Mouse (Mus musculus) heart, adult 9 months (tissue): ENCODE measurements at regions not wholly inside any gene's neighbourhood (a gene's known extent, or its start where the extent isn't known, plus 50 kb on each side); places are given as distances from the start of the nearest gene placed in this dataset.

ENCODE experiments used
- DNase-seq, 2 experiments: peaks; one replicate each; pipeline ENCODE4 v3.0.0; 2022; ENCODE audit warnings: low spot score in 2 of 2

DNA sequence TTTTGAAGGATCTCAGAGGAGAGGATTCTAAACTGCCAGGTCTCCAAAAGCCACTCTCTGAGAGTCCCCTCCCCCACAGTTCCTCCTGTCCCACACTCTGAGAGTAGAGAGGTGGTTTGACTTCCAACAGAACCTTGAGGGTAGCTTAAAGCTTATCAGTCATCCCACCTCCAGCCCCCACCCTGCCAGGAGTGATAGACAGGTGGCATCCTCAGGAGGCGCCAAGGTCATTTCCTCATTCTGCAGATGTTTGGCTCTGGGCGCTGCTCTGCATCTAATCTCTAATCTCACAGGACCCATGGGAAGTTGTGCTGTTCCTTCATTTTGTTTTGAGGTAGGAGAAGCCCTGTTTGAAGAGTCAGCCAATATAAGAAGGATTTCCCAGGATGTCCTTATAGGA is 96.2 kb downstream of the Hes1 start:
- DNase-seq, result no peak

DNA sequence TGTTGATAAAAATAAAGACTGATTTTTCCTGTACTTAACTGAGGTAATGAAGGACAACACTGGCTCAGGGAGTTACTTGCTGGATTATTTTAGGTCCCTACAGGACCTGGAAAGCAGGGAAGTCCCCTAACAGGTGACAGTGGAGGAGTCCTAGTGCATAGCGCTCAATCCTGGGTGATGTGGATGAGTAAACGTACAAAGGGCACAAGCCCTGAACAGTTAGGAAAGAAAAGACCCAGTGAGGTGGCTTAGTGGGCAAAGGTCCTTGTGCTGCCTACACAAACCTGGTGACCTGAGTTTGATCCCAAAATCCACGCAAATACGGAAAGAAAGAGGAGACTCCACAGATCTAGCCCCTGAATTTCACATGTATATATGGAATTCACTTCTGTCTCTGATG is 99.1 kb downstream of the Hes1 start:
- DNase-seq, result no peak

DNA sequence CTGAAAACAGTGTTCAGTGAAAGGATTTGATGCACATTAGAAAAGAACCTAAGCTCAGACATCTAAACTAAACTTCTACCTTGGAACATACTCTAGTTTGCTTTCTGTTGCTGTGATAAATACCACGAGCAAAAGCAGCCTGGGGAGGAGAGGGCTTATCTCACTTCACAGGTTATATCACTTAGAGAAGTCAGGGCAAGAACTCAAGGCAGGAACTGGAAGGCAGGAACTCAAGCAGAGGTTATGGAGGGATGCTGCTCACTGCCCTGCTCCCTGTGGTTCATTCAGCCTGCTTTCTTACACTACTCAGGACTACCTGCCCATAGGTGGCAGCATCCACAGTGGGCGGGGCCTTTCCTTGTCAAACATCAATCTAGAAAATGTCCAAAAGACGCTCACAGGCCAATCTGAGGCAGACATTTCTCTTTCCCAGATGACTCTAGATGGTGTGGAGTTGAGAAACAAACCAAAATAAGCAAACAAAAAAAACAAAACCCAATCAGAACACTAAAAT is 101.5 kb downstream of the Hes1 start:
- no peak for DNase-seq

DNA sequence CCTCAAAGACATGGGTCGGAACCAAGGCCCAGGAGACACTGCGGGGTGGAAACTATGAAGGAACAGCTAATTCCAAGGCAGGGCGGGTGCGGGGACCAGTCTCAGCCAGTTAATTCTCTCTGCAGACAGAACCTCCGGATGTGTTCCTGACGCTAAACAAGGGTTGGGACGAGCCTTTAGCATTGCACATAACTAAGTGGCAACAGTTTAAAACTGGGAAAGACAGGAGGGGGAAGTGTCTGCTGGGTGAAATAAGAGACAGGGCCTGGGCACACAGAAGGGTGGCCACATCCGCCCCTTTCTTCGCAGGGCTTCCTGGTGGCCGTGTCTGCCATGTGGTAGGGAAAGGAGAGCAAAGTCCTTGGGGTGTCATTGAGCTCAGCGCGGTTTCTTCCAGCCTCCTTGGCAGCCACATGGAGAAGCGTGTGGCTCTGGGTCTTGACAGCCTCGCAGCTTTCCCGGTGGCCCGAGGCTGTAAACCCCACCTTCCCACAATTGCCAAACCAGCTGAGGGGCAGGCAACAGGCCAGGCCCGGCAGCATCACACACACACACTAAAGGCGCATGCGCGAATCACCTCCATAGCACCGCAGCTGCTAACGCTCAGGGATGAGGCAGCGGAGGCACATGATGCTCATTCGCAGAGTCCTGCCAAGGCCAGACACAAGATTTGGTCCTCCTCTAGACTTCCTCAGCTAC is 95.8 kb downstream of the Cpn2 start:
- DNase-seq, result peak; percentile 78

DNA sequence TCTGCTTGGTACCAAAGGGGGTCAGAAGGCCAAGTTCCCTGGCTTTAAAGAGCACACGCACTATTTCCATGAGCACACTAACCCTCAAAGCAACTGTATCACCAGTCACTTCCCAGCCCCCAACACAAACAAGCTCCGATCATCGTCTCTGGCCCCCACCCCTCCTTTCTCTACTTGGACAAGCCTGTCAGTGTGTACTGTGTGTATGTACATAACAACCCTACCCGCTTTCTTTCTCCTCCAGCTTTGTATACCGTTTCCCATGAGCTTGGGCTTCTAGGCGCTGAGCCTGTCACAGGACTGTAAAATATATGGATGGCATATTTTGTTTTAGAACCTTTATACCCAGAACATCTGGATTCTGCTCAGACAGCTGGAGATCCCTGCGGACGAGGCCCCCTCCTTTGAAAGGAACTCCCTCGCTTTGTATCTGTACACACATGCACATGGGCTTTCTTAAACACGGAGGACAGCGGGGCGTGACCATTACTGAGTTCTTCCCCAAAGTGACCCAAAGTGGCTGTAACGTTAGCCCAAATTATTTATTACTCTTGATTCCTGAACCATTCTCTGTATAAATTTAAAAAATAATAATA is 95.1 kb downstream of the Cpn2 start:
- no peak for DNase-seq

DNA sequence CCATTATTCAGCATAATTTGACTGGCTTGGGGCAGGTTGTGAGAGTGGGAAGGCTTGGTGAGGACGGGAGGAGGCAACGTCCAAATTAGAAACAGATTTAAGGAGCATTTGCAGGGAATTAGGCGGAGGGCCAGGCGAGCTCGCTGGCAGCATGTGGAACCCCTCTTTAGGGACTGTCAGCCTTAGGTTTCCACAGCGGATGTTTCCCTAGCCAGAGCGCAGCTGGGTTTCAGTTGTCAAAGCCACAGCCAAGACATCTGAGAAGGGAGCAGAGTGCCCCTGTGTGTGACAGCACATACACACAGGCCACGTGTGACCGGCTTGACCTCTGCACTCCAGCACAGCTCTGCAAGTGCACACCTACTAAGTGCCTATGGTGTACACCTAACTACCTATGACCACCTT is 94.5 kb downstream of the Cpn2 start:
- DNase-seq, result peak; percentile 77 to 80

DNA sequence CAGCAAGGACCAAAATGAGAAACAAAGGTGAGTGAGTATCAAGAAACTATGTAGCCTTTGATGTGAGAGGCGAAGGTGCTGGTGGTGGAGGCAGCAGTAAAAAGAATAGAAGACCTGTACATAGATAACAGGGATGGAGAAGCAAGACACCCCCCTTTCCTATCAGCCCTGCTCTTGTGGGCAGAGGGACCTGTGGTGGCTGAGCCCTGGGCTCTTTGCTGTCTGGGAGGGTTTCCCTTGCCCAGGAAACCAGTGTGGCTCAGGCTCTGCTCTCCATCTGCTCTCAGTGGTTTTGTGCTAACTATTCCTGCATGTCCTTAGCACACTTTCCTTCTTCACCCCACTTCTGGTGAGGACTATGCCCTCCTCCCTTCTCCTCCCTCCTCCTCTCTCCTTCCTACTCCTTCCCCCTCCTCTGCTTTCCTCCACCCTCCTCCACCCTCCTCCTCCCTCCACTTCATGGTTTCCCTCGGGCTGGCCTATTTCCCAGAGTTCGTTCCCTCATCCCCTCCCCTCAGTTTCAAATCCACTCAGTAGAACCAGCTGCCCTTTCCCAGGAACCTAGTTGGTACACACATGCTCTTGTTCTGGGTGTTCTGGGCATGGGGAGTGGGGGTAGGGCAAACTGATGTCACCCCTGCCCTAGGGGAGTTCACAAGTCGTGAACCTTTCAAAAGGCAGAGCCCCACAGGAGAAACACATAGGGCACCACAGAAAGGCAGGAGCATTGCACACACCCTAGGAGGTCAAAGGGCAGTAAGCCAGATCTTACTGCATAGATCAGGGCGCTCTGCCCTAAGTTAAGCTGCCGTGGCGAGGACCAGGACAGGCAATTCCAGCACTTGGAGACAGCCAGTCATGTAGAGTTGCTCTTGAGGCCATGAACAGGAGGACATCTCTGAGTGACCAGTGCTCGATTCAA is 93.1 kb downstream of the Cpn2 start:
- DNase-seq, result no peak

DNA sequence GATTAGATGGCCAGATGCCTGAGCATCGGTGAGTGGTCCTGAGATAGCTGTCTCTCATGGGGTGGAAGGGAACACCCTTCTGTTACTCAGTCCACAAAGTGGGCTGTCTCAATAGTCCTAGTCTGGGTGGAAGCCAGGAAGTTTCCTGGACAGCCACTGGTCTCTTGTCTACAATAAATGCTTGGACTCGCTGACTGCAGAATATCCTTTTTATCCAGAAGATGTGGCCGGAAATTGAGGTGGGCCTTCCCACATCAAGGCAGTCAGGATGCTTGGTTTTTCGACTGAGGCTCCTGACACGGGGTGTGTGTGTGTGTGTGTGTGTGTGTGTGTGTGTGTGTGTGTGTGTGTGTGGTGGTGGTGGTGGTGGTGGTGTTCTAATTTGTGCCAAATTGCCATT is 91.0 kb downstream of the Cpn2 start:
- DNase-seq, result no peak

DNA sequence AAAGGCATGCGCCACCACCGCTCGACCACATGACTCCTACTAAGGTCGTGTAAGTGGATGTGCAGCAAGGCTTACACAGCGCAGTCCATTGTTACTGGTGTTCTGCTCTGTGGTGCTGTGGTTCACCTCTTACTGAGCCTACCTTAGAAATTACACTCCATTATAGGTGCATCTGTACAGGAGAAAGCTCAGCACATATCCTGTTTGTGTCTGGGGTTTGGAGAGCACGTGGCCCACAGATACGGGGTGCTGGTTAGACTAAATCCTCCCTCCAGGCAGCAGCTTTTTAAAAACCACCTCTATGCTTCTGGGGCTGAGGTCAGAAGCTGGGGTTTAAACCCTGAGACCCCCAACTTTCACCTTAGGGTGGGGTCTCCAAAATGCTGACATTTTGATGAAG is 89.5 kb downstream of the Cpn2 start:
- no peak for DNase-seq

DNA sequence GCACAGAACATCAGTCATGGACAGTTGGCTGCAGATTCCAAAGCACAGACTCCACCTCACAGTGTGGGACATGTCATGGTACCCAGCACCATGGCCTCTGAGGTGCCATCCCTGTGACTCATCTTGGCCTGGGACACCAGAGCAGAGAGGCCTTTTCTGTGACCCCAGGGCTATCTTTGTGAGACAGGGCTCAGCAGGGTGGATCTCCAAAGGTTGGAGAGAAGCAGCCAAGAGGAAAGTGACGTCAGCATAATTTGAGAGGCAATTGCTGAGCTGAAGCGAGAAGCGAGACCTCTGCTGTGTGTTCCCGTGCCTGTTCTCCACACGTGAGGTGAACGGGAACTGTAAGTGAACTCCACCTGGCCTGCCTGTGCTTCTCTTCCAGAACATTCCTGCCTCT is 88.7 kb downstream of the Cpn2 start:
- no peak for DNase-seq

DNA sequence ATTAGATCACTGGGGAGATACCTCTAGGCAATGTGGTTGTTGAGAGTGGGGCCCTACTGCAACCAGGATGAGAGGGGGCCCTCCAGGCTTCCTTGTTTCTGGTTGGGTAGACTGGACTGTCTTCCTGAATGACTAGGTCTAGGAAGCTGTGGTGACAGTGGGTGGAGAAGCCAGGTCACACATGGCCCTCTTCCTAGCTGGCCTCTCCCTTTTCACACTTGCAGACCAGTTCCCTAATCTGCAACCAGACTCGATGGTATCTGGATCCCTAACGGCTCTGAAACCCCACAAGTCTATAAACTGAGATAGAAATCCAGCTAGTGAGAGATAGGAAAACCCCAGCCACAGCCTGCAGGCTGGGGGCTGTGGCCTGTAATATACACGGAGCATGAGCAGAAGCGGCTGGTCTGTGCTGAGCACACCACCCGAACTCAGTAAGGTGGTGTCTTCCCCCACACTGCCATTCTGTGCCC is 87.8 kb downstream of the Cpn2 start:
- no peak for DNase-seq

DNA sequence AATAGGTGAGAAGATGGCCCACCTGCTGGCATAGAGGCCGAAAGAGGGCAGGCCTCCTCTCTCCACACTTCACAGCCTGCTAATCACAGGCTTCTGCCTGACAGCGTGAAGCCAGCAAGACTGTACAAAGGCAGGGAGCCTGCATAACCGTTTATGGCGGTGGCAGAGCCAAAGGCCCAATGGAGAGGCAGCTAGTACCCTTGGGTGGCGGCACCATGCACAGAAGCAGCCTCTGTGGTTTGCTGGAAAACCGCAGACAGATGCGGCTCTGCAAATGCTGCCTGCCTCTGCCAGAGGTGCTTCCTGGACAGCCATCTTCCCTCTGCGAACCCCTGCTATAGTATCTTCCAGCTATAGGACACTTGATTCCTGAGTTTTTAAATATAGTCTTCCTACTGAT is 86.2 kb downstream of the Cpn2 start:
- DNase-seq, result no peak

DNA sequence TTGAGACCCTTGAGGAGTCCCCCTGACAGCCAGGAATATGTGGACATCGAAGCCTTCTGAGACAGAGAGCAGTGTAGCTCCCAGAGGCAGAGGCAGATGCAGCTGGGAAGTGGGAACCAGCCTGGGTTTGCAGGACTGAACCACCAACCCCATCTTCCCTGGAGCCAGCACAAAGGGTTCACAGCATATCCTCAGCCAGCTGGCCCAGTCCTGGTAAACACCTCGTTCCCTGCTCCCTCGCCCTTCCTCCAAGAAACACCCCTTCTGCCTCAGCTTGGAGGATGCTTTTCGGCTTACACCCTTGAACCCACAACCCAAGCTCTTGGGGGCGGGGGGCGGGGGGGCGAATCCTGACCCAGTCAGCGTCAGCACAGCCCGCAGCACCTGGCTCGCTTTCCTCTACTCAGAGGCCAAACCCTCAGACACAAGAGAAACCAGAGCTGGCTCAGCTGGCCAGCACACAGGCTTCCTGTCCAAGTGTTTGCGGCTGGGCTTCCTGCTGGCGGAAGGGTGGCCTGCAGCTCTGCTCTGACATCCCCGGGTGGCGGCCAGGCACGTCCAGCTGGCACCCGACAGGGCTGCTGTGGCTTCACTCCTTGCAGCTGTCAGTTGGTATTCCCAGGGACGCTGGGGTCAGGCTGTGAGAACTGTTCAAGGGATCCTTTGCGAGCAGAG is 82.6 kb downstream of the Cpn2 start:
- peak; percentile 94 to 97 for DNase-seq

DNA sequence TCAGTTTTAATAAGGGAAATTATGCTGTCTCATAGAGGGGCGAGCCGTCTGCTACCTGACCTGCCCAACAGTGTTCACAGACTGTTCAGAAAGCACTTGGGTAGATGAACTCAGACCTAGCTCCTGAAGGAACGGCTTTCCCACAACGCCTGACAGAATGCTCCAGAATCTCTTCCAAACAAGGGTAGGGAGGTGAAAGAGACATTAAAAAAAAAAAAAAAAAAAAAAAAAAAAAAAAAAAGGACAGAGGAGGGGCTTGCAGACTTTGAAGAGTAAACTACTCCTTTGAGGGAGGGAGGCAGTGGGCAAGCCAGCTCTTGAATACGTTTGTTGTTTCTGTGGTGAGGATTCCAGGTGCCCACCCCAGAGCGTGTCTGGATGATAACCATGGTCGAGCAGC is 81.6 kb downstream of the Cpn2 start:
- DNase-seq, result no peak

DNA sequence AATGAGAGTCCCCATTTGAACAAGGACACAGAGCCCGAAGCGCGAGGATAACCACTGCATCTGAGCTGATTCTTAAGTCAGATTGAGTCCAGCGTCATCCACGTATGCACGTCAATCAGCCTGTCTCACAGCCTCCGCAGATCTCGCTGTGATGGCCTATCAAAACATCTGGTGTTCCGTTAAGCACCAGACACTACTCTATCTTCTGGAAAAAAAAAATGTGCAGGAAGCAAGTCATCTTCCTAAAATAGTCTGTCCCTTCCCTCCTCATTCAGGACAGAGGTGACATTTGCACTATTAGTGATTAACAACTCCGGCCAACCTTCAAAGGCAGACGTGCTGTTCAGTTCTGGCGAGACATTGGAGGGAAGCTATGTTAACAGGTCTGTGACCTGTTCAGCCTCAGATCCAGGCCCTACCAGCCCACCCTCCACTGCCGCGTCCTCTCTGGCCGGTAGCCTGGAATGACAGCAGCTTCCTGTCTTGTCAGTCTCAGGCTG is 81.0 kb downstream of the Cpn2 start:
- DNase-seq, result peak; percentile 72 to 84

DNA sequence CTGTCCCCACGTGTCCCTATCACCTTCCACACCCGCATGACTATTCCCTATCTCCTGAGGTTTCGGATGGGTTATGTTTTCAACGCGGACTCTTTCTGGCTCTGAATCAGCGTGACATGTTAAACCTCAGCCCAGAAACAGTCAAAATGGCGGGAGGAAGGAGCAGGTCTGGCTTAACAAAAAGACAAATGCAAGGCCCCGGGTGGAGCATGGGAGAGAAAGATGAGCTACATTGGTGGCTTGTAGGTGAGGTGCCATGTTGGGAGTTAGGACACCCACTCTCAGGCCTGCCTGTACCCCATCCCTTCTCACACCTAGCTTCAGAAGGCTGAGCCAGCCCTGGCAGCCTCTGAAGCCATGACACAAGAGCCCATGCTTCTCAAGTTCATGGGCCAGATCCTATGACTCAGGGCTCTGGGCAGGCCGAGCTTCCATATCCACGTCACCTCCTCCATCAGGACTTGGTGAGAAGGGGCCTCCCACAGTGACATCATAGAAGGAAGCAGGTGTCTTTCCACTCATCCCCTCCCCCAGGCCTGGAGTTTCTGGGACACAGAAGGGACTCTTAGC is 80.5 kb downstream of the Cpn2 start:
- peak; percentile 88 to 92 for DNase-seq

DNA sequence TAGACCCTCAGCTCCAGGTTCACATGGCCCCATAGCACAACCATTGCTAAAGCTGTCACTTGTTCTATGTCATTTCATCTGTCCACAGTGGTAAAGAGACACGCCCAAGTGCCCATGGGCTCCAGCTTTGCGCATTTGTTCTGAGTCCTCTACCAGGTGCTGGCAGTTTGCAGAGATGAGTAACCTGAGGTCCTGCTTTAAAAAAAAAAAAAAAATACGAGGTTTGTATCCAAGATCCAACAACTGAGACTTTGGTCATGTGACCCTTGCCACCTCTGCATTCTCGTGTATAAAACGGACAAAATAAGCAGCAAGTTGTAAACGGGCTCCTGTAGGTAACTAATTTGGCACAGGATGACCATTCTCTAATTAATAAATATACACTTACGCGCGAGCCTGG is 79.9 kb downstream of the Cpn2 start:
- DNase-seq, result no peak

DNA sequence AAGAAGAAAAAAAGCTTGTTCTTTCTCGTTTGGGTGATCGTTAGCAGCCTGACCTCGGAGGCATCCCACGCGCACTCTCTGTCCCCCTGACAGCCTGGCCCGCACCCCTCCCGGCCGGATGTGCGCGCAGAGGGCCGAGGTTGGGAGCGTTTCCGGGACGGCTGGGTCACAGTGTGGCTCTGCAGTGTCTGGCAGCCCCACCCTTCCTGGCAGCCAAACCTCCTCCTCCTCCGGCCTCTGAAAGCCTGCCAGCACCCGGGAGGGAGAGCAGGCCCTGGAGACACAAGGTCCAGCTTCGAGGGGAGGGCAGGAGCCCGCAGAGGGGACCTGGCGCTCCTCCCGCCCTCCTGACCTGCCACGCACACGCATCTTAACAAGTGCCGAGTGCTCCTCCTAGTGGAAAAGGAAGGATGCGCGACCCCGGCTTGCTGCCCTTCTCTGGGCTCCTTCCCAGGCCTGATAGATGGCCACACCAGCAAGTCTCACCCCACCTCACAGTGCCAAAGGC is 79.3 kb downstream of the Cpn2 start:
- DNase-seq, result peak; percentile 99

DNA sequence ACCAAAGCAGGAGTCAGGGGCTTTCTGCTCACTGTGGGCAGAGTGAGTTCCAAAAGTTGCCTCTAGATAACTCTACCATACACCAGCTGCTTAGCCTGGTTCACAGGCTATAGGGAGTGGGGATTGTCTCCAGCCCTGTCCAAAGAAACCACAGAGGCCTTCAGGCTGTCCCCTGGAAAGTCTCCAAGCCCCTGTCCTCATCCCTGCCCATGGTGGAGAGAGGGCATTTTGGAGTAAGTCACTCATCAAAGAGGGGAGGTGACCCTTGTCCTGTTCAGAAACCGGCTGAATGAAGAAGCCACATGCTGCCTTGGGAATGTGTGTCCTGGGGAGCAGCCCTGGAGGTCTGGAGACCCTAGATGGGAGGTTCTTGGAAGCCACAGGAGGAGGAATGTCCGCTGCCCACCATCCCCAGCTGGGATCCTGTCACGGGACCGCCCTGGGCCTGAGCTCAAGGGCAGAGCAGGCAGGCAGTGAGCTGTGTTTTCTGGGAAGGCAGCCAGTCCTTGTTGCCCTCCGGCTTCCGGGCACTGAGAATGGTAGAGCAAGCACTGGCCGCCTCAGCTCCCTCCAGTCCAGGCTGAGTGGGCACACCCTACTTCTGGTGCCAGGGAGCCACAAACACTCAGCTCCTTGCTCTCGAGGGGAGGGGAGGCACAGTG is 78.4 kb downstream of the Cpn2 start:
- peak; percentile 80 to 82 for DNase-seq

DNA sequence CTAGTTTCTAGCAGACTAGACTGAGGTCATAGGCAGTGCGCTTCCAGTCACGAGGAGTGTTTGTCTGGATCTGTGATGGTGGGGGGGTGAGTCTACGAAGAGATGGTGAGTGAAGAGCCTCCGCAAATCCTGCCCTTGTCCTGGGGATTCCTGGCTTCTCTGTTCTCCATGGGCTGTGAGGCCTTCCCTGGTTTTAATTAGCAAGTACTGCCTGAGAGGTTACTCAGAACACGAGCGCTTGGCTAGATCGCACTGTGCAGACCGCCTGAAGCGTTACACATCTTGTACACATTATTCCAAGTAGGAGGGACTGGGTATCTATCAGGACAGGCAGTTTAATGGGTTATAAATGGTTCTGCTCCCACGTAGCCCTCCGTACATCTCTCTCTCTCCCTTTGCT is 76.9 kb downstream of the Cpn2 start:
- no peak for DNase-seq
